Mouse (Mus musculus): ENCODE results near the gene Osbpl2.

DNA sequence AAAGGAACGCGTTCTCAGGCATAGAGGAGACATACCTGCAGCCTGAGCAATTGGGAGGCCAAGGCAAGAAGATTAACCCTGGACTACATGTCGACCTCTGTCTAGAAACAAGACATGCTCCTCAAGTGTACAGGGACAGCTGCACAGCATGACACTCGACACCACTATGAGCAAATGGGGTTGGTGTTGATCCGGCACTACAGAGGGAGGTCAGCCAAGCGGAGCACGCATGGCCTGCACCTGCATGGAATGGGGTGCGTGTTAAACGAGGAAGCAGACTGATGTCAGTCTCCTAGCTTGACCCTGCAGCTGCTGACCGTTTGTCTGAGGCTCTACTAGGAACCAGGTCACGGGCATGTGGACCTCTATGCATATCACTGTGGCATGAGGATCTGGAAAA lies 28.8 kb upstream of the Osbpl2 start:
- TF ChIP-seq CTCF (conservative IDR thresholded peaks at IDR 0.05 in 1 of 2, IDR thresholded peaks at IDR 0.05 in 1 of 2; ENCODE audit: low read depth in 2 of 2, low read length in 2 of 2) (no peak), CHD1 (IDR thresholded peaks at IDR 0.05; ENCODE audit: low read depth, low read length) (no peak), POLR2A (IDR thresholded peaks at IDR 0.05; ENCODE audit: low read depth, low read length) (no peak), TBP (conservative IDR thresholded peaks at IDR 0.05; ENCODE audit: low read depth, low read length) (no peak)

All from CH12.LX (cell line).